Mouse (Mus musculus) thymus, postnatal 36 days (tissue): ENCODE data around the gene Tsc22d1.
A peak's percentile ranks its signal among the peaks of the same experiment; 100 is the strongest.

Experiments
- DNase-seq, 2 experiments: peaks; one replicate each; pipeline ENCODE4 v3.0.0; 2022; ENCODE audit warnings: mixed read lengths in 2 of 2

Tsc22d1 gene

GRCm38 (mm10) chr14:76488101-76489044 is 73.6 kb downstream of the Tsc22d1 start:
- DNase-seq, result no peak

GRCm38 (mm10) chr14:76489128-76489527 is 74.4 kb downstream of the Tsc22d1 start:
- DNase-seq, result no peak

- no peak for DNase-seq
Measured at GRCm38 (mm10) chr14:76495022-76495421, 80.3 kb downstream of the Tsc22d1 start.

GRCm38 (mm10) chr14:76497187-76497586 is 82.4 kb downstream of the Tsc22d1 start:
- no peak for DNase-seq

GRCm38 (mm10) chr14:76498210-76498609 is 83.4 kb downstream of the Tsc22d1 start:
- DNase-seq, result no peak

GRCm38 (mm10) chr14:76499492-76499891 is 84.7 kb downstream of the Tsc22d1 start:
- no peak for DNase-seq

GRCm38 (mm10) chr14:76500036-76500435 is 85.3 kb downstream of the Tsc22d1 start:
- no peak for DNase-seq

GRCm38 (mm10) chr14:76503231-76503851 is 88.6 kb downstream of the Tsc22d1 start:
- DNase-seq, result no peak

GRCm38 (mm10) chr14:76504121-76504737 is 89.5 kb downstream of the Tsc22d1 start:
- DNase-seq, result peak; percentile 88 to 92

- DNase-seq, result no peak
Measured at GRCm38 (mm10) chr14:76505101-76505438, 90.3 kb downstream of the Tsc22d1 start.

GRCm38 (mm10) chr14:76505439-76506220 is 90.9 kb downstream of the Tsc22d1 start:
- DNase-seq, result peak; percentile 34 to 56

GRCm38 (mm10) chr14:76506425-76507205 is 91.9 kb downstream of the Tsc22d1 start:
- peak in 1 of 2 experiments; percentile 15 for DNase-seq

GRCm38 (mm10) chr14:76507357-76507756 is 92.6 kb downstream of the Tsc22d1 start:
- DNase-seq, result no peak

GRCm38 (mm10) chr14:76507804-76508500 is 93.2 kb downstream of the Tsc22d1 start:
- no peak for DNase-seq

- DNase-seq, result no peak
Measured at GRCm38 (mm10) chr14:76508701-76509100, 93.9 kb downstream of the Tsc22d1 start.

- no peak for DNase-seq
Measured at GRCm38 (mm10) chr14:76511971-76512370, 97.2 kb downstream of the Tsc22d1 start.

- DNase-seq, result no peak
Measured at GRCm38 (mm10) chr14:76513395-76514049, 98.8 kb downstream of the Tsc22d1 start.

- no peak for DNase-seq
Measured at GRCm38 (mm10) chr14:76514050-76514585, 99.4 kb downstream of the Tsc22d1 start.

- no peak for DNase-seq
Measured at GRCm38 (mm10) chr14:76515620-76516019, 100.9 kb downstream of the Tsc22d1 start.

- no peak for DNase-seq
Measured at GRCm38 (mm10) chr14:76518217-76518616, 103.5 kb downstream of the Tsc22d1 start.
